Mouse (Mus musculus): ENCODE measurements at regions not wholly inside any gene's neighbourhood (a gene's known extent, or its start where the extent isn't known, plus 50 kb on each side); places are given as distances from the start of the nearest gene placed in this dataset.

- TF ChIP-seq USF1 (IDR thresholded peaks at IDR 0.05; ENCODE audit: low read depth, low read length) (no peak), CTCF (conservative IDR thresholded peaks at IDR 0.05 in 1 of 2, IDR thresholded peaks at IDR 0.05 in 1 of 2; ENCODE audit: low read depth in 2 of 2, low read length in 2 of 2) (no peak), E2F4 (IDR thresholded peaks at IDR 0.05; ENCODE audit: insufficient replicate concordance, low read depth, low read length) (no peak), MAZ (IDR thresholded peaks at IDR 0.05; ENCODE audit: low read depth, low read length) (no peak), POLR2A (IDR thresholded peaks at IDR 0.05; ENCODE audit: low read depth, low read length) (no peak), ETS1 (conservative IDR thresholded peaks at IDR 0.05; ENCODE audit: low read depth, low read length) (no peak), CHD2 (IDR thresholded peaks at IDR 0.05; ENCODE audit: low read length) (no peak)
Observed at GRCm38 (mm10) chr6:147964739-147965138, 82.3 kb upstream of the Far2 start.

Data from CH12.LX (cell line).